Mouse (Mus musculus): ENCODE data around the gene Serpina1f. TPM values are rescaled to one million over a fixed set of nuclear protein-coding genes. Genes with fewer than 3 reads are reported as not detected.
"Not testable (repeated sequence)": the region's sequence is repeated elsewhere in the genome, so short reads cannot be mapped to it uniquely, and the experiment has no call there.

Gene Serpina1f
- not detected in 2 replicates for polyA plus RNA-seq (2012; rRNA removed)

DNA sequence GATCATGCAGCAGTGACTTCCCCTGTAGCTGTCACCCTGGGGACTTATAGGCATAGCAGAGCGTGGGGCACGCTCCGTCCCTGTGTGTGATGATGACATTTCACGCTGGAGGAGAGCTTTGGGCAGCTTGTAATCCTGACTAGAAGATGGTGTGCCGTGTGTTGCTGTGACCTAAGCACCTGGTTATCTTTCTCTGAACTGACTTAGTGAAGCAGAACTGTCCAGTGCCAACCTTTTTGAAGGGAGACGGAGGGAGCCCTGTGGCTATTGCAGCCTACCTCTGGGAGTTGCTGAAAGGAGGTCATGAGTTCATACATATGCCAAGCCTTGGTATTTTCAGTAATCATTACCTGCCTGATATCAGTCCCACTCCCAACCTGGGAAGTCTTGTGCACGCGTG lies at the start of gene Serpina1f:
Serpina1f (minus strand) TSS at position 101 of the 400 bp plus-strand sequence.
- DNase-seq (ENCODE audit: extremely low spot score in 1 of 2, low spot score in 1 of 2): no peak

DNA sequence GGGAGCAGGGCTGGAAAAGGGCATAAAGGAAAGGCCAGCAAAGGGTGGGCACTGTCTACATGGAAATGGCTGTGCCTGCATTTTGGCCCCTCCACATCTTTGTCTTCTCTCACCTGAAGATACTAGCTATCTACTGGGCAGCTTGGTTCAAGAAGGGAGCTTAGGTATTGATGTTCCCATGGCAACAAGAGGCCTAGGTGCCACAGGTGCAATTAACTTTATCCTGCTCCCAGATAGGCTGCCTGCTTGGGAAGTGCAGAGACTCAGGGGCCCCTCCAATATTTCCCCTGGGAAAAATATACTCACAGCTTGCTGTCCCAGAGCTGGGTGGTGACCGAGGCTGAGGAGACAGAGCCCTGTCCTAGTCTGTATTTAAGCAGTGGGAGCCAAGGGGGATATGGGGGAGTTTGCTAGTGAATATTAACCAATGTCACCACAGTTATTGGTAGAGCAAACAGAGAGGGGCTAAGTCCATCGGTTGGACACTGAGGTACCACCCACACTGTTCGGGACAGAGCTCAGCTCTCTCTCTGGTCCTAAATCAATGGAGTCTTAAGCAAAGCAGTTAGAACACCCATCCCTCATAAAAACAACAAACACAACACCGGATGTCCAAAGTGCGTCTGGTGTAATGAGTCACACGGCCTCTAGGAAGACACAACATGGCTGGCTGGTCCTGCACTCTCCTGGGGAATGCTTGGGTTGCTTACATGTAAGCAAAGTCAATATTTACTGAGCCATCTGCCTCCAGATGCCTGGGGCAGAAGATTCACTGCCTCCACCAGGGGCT lies 42.7 kb upstream of the Serpina1f start:
- DNase-seq (ENCODE audit: extremely low spot score in 1 of 2, low spot score in 1 of 2): not testable (repeated sequence)

DNA sequence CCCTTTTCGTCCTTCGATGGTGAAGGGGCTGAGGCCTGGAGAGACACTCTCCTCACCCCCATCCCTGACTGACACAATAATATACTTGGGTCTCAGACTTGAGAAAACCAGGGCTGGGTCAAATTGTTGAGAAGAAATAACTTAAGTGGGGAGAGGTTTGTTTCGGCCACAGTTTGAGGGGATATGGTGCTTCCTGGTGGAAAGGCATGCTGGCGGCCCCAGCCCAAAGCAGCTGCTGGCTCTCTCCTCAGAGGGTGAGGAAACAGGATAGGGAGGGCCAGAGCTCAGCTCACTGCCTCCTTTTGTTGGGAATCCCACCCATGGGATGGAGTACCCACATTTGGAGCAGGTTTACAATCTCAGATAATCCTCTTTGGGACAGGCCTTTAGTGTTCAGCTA lies 40.2 kb upstream of the Serpina1f start:
- not testable (repeated sequence) for DNase-seq (ENCODE audit: extremely low spot score in 1 of 2, low spot score in 1 of 2)

DNA sequence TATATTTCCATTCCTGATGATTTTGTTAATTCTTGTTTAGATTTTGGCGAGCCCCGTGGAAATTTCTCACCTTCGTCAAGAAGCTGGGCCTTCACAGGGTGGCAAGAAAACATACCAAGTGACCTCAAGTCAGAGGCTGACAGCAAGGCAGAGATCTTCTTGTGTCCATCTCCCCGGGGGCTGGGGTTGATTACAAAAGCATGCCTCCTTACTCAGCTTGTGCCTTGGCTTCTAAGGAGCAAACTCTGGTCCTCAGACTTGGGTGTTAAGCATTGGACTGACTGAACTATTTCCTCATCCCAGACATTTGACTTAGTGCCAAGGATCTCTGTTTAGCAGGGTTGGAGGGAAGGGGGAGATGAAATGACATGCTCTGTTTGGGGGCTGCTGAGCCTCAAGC lies 39.8 kb upstream of the Serpina1f start:
- not testable (repeated sequence) for DNase-seq (ENCODE audit: extremely low spot score in 1 of 2, low spot score in 1 of 2)

DNA sequence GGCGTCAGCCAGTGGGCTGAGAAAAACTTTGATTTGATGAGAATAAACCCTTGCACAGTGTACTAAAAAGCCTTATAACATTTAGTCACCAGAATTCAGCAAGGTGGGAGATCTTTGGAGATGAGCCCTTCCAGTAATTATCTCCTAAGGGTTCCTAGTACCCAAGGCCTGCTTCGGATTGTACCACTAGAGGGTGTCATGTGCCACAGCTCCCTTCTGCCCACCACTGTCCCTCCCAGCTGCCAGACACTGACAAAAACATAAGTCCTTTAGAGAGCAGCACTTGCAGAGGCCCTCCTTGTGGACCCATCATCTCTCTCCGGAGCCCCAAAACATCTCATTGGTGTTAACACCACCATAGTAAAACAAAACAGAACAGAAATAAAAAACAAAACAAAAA lies 16.2 kb upstream of the Serpina1f start:
- no peak for DNase-seq (ENCODE audit: extremely low spot score in 1 of 2, low spot score in 1 of 2)

DNA sequence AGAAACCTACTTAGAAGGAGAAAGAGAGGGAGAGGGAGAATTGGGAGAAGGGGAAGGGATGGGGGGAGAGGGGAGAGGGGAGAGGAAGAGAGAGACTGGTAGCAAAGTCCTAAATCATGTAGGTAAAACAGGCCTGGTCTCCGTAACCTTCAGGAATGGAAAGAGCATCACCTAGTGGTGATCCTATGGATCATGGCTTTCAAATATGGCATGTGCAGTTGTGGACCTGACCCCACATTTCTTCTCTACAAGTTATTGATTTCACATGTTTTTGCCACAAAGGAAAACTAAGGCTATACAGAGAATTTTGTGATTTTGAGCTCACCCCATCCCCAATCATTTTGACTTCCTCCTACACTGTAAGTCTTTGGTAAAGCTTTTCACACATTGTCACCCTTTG lies 15.1 kb upstream of the Serpina1f start:
- DNase-seq (ENCODE audit: extremely low spot score in 1 of 2, low spot score in 1 of 2): peak in 1 of 2 experiments; percentile 2

DNA sequence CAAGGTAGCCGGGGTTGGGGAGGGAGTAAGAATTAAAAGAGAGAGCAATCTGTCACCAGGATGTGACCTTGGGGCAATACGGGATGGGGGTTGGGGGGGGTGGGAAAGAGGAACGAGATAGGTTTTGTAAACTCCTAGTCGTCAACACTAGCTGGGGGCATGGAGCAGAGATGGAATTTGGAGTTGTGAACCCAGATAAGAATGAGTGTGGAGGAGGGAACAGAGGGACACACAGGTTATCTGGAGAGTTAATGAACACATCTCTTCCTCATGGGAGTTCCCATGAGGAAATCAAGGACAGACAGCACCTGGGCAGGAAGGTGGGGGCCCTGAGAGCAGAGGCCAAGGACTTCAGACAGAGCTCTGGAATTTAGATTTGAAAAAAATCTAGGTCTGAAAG lies 10.8 kb upstream of the Serpina1f start:
- DNase-seq (ENCODE audit: extremely low spot score in 1 of 2, low spot score in 1 of 2): no peak

DNA sequence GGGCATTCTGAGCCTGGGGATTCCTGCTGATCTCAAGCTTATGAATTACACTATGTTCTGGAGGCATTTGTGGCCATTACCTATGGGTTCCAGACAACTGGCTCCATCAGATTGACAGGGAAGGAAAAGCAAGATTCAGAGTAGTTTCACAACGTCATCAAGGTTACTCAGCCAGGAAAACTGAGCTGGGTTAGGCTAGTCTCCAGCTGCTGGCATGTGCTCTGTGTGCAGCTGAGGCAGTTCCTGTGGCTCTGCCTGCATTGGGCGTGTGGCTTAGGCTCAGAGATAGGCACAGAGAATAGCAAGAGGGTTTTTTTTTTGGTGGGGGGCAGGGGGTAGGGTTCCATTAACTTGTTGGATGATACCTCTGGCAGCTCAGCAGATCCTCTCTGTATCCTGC lies 10.2 kb upstream of the Serpina1f start:
- no peak for DNase-seq (ENCODE audit: extremely low spot score in 1 of 2, low spot score in 1 of 2)

DNA sequence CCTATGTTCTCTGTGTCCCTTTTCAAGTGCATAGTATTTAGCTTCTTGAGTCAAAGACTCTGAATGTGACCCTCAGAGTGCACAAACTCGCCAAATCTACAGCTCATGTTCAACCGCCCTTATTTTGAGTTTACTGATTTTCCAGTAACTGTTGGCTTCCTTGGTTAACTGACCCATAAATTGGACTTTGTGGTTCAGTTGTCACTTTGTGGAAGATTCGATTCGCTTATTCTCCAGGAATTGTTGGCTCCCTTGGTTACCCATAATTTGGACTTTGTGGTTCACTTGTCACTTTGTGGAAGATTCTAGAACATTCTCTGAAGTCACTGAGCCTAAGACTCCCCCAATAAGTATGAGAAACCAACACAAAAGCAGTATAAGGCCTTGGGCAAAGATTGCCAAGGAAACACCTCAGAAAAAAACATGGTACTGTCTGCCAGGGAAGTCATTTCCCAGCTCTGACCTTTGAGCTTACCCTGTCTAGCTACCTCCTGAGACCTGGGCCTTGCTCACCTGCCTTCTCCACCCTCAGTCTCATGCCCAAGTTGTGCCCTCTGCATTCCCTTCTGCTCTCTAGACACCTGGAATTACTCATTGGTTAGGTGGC lies 4.9 kb upstream of the Serpina1f start:
- no peak for DNase-seq (ENCODE audit: extremely low spot score in 1 of 2, low spot score in 1 of 2)

DNA sequence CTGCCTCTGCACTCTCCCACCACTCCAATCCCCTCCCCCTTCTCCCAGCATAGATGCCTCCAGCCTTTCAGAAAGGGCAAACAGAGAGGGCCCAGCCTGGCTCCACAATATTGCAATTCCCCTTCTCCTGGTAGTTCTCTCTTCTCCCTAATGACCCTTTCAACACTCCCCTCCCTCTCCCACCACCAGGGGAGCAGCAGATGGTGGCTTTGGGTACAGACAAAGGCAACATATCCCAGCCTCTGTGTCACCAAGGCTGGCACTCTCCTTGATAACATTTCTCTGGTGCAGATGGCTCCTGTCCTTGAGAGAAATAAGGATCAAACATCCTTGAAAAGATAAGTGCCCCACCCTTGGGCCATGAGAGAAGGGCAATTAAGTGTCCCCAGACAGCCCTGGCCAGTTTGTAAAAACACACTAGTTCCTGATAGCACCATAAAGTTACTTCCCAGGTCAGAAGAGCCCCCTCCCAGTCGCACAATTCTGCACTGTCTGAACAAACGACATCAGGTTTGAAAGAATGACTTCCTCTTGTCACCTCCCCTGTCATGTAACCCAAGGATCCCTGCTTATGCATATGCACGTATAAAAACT lies 7.0 kb downstream of the Serpina1f start:
- no peak for DNase-seq (ENCODE audit: extremely low spot score in 1 of 2, low spot score in 1 of 2)

DNA sequence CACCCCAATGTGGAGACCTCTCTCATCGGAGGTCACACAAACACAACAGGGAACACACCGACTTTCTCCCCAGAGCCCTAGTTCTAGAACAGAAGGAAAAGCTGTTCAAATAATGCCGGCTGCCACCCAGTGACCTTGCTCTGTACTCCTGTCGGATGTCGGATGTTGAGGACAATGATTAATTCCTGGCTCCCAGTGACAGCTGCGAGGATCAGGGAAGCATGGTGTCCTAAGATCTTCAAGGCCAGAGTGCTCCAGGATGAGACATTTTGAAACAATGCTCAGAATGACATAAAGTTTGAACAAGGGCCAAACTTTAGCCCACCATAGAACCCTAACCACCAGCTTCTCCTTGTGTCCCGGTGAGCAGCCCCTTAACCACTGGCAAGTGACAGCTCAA lies 8.3 kb downstream of the Serpina1f start:
- DNase-seq (ENCODE audit: extremely low spot score in 1 of 2, low spot score in 1 of 2): no peak

DNA sequence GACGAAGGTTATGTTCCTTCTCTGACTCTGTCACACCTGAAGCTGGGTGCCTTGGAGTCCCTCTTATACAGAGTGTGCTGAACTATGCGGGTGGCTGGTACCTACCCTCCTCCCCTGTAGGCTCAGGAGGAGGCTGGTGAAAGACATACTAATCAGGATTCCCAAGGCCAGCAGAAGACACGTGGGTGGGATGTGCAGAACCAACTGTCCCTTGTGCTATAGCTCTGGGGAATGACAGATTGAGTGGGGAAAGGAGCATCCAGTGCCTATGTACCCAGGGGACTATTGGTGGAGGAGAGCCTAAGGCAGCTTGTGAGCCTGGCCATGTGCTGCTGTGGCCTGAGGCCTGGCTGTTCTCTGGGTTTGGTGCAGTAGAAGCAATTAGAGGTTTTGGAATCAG lies 9.3 kb downstream of the Serpina1f start:
- peak; percentile 59 to 64 for DNase-seq (ENCODE audit: extremely low spot score in 1 of 2, low spot score in 1 of 2)

DNA sequence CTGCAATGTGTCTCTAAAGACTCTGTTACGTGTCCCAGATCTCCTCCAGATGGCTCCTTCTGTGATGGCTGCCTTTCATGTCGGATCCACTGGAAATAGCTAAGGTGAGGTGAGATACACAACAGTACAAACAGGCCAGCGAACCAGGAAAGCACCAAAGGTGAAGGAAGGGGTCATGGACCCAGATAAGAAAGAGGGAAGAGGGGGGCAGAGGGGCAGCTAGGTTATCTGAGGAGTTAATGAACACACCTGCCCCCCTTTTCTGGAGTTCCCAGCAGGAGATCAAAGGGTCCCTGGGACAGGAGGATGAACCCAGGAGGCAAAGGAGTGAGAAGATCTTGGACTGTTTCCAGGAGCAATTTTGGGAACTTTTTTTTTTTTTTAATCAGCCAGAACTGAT lies 9.9 kb downstream of the Serpina1f start:
- DNase-seq (ENCODE audit: extremely low spot score in 1 of 2, low spot score in 1 of 2): no peak

DNA sequence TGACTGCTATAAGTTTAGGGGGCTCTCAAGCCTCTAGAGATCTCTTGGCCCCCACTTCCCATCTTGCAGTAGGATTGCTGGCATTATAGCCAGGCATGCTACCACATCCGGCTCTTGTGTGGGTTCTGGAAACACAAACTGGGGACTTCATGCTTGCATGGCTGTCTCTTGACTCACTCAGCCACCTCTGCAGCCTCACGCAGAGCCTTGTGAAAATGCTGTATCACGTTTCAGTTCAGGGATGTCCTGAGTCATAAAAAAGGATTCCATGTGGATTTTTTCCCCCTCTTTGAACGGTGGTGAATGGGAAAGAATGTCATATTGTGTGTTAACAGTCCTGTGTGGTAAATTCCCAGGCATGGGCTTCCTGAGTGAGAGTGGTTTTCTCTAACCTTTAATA lies 11.6 kb downstream of the Serpina1f start:
- DNase-seq (ENCODE audit: extremely low spot score in 1 of 2, low spot score in 1 of 2): peak in 1 of 2 experiments; percentile 2

DNA sequence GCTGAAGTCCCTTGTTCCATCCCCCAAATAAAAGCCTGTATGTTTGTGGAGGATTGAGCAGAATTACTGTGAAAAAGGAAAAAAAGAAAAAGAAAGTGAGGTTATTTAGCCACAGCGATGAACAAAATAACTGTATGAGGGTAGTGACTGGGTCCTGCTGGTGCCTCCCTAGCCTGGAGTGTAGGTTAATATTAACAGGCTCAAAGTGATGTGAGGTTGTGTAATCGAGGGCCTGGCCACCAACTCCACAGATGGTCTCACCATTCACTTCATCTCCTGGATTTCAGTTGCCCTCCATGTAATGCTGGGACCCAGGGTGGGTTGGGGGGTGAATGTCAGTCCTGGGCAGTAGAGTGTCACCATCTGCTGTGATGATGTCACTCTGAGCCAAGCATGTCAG lies 13.6 kb downstream of the Serpina1f start:
- no peak for DNase-seq (ENCODE audit: extremely low spot score in 1 of 2, low spot score in 1 of 2)

DNA sequence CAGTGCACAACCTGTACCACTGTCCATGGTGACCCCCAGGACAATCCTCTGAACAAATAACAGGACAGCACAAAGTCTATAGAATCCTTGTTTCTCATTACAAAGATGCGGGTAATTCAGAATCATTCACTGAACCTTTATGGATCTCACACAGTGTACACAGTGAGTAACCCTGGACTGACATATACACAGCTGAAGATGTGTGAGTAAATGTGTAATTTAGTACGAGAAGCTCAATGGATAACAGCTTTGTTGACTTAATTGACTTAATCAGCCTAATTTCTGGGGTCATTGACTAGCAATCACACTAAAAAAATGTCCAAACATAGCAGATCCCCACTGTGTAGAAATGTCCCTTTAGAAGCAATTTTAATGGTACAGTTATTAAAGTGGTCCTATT lies 14.2 kb downstream of the Serpina1f start:
- no peak for DNase-seq (ENCODE audit: extremely low spot score in 1 of 2, low spot score in 1 of 2)

DNA sequence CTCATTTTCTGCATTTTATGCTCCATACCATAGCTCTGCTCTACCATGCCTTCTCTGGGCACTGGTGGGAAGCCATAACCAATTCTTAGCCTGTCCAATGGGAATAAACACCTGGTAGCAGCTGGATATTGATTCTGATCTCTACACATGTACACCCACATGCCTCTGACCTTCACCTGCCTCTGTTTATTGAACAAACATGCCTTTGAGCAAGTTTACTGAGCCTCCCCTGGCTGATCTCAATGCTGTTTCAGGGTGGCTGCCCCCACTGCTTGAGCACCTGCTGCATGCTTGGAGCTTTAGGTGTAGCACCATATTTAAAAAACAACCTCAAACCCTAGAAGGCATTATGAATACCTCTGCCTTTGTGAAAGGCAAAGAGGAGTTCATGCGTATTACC lies 15.5 kb downstream of the Serpina1f start:
- DNase-seq (ENCODE audit: extremely low spot score in 1 of 2, low spot score in 1 of 2): not testable (repeated sequence)

DNA sequence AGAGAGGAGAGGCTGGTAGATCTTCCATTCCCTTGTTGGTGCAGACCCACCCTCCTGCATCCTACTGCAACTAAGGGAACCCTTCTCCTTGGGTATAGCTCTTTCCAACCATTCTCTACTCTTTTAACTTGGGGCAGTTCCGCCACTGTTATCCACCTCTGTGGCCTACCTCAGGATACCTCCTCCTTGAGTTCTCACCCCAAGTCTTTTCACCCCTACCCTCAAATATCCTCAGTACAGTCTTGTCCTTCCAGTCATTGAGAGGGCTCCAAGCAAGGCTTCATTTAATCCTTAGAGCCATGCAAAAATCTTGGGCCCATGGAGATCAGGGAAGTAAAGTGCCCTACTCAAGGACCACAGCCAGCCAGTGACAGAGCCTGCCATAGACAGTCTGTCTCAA lies 19.3 kb downstream of the Serpina1f start, which contains the start of gene Serpina16:
Serpina16 (minus strand) TSS at position 101 of the 400 bp plus-strand sequence.
- DNase-seq (ENCODE audit: extremely low spot score in 1 of 2, low spot score in 1 of 2): no peak

DNA sequence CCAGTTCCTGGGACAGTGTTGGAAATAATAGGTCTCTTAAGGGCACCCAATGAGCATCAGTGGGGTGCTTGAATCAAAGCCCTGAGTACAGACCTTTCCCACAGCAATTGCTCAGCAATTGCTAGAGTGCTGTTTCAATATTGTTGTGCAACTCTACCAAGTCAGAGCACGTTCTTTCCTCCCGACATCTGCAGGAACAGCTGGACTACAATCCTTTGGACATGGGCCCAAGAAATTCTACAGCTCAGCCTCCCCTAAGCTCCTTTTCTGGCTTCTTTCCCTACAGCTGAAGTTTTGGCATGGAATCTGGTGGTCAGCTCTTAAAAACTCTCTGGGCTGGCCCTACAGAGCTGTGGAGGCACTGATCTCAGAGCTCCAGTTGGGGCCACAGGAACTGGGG lies 22.1 kb downstream of the Serpina1f start:
- DNase-seq (ENCODE audit: extremely low spot score in 1 of 2, low spot score in 1 of 2): no peak

DNA sequence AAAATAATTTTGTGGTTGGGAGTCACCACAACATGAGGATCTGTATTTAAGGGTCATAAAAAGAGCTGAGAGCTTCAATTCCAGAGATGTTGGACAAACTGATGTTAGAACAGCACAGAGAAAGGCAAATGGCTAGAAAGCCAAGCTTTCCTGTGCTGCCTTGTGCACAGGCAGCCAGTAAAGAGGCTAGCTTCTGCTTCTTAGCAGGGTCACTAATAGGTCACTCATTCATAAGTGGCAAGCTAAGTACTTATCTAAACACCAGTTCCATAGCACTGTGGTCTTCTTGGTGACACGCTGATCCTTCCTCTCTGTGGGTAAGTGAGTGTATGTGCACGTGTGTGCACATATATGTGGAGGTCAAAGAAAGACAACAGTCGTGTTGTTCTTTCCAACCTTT lies 23.8 kb downstream of the Serpina1f start:
- no peak for DNase-seq (ENCODE audit: extremely low spot score in 1 of 2, low spot score in 1 of 2)

DNA sequence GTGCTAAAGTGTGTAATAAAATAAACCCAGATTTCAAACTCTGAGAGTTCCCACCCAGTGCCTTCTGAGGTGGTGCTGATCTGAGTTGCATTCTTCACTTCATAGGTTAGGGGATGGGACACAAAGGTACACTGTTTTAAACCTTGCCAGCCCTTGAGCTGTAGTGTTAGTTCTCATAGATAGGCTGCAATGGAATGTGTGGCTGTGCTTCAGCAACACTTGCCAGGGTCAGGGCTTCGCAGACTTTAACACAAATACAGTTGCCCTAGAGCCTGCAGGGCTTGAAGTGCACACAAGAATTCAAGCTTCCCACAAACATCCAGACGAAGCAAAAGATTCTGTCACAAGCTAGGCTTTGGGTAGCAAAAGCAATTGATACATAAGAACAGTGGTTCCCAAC lies 24.4 kb downstream of the Serpina1f start:
- no peak for DNase-seq (ENCODE audit: extremely low spot score in 1 of 2, low spot score in 1 of 2)

DNA sequence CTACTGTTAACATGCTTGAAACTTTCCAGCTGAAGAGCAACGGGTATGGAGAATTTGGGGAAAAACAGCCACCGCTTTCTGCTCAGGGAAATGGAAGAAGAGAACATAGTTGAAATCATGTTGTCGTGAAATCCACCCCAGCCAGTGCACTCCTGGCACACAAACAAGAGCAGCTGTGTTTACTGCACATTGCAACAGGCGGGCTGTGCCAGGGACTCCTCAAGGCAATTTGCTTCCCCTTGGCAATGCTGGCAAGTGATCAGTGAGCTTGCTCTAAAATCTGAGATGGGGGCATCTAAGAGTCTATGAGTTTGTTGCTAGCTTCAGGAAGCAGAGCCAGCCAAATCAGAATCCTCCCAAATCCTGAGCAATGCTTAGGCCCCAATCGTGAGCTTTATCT lies 25.0 kb downstream of the Serpina1f start:
- peak in 1 of 2 experiments; percentile 47 for DNase-seq (ENCODE audit: extremely low spot score in 1 of 2, low spot score in 1 of 2)
